Comparison of ENCODE assay signal across 9 mouse cellular contexts in the genomic region with DNA sequence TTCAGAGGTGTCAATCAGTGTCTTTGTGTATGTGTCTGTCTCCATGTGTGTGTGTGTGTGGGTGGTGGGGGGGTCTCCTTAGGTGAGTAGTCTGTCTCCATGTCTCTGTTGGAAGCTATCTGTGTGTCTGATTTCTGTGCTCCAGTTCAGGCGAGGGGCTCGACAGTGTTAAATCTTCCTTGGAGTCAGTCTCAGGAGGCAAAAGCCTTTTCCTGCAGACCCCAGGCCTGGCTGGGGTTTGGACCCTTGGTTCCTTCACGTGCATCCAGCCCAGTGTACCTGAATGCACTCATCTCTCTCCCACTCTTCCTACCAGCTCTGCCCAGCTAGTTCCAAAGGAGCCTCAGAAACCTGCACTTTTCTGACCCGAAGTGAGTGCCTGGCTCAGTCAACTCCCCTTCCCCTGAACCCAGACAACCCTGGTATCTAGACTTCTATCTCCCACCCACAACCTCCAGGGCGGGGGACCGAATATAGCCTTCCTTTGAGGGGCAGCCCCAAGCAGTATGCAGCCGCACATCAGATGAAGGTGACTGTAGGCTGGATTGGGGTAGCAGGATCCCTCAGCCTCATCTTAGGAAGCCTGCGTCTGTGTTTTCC. TPM values are rescaled to one million over a fixed set of nuclear protein-coding genes. Genes with fewer than 3 reads are reported as not detected.
DNase-seq lines count a peak whose midpoint lies in the region; ATAC-seq and TF ChIP-seq lines count a peak whose summit lies in the region.
"Had no signal": no experiment of that assay in that cellular context is flagged by ENCODE, and none has a peak within 500 bp of the region (broad histone marks: within the 10 kb centered on the region; RNA-seq: fewer than 3 reads in every experiment).

No protein-coding gene starts in this region.

- H3K27me3 ChIP-seq in thymus, adult 2 months (ENCODE audit: control insufficient read depth, insufficient read depth, low read length): peaks cover 15% of the 10 kb centered on the region
- H3K27me3 ChIP-seq in limb, embryonic 14.5 days (ENCODE audit: control insufficient read depth, insufficient read depth, low read length): no peaks in the 10 kb centered on the region
- no peaks in the 10 kb centered on the region for H3K27me3 ChIP-seq in stomach, embryonic 16.5 days (ENCODE audit: control insufficient read depth, insufficient read depth, low read length)

- peak overlapping the region; percentile 75 for H3K4me3 ChIP-seq in gastrocnemius, adult 2 months
- peak overlapping the region; percentile 26 for H3K4me3 ChIP-seq in thymus, adult 2 months (ENCODE audit: control insufficient read depth, insufficient read depth, low read length)
- peak overlapping the region; percentile 77 for H3K4me3 ChIP-seq in limb, embryonic 14.5 days (replicated peaks; ENCODE audit: low read length)
- H3K4me3 ChIP-seq in stomach, embryonic 16.5 days (replicated peaks; ENCODE audit: low read length): peak overlapping the region; percentile 71

- H3K4me2 ChIP-seq in limb, embryonic 14.5 days (replicated peaks; ENCODE audit: low read depth, low read length, severe bottlenecking): peak overlapping the region; percentile 74
- H3K4me2 ChIP-seq in stomach, embryonic 16.5 days (ENCODE audit: low read depth, low read length): peak overlapping the region; percentile 79

- H3K27ac ChIP-seq in gastrocnemius, adult 2 months: peak overlapping the region; percentile 91
- H3K27ac ChIP-seq in thymus, adult 2 months (ENCODE audit: control insufficient read depth, insufficient read depth, low read length): no peak overlapping the region
- peak overlapping the region; percentile 93 for H3K27ac ChIP-seq in limb, embryonic 14.5 days (replicated peaks; ENCODE audit: low read depth, low read length)
- peak overlapping the region; percentile 89 for H3K27ac ChIP-seq in stomach, embryonic 16.5 days (ENCODE audit: low read length)

- H3K9me3 ChIP-seq in limb, embryonic 14.5 days (ENCODE audit: control insufficient read depth, low read length): no peaks in the 10 kb centered on the region
- no peaks in the 10 kb centered on the region for H3K9me3 ChIP-seq in stomach, embryonic 16.5 days (replicated peaks; ENCODE audit: control insufficient read depth, low read length)

- no peak for DNase-seq in gastrocnemius, adult 2 months
- no peak for DNase-seq in gastrocnemius, postnatal 14 days
- DNase-seq in thymus, adult 2 months: no peak
- DNase-seq in thymus, postnatal 10 days (ENCODE audit: low spot score in 2 of 2): no peak
- DNase-seq in limb, embryonic 14.5 days (ENCODE audit: low spot score): no peak
- no peak for DNase-seq in B cell, adult 2 months
- no peak for DNase-seq in adipocyte (ENCODE audit: low spot score)
- DNase-seq: cerebellum, adult 9-10 months had no signal

- ATAC-seq in limb, embryonic 14.5 days (ENCODE audit: low FRiP score, low read depth): no peak
- ATAC-seq in stomach, embryonic 16.5 days (ENCODE audit: insufficient read depth, low FRiP score): no peak

- TF ChIP-seq CTCF in gastrocnemius, adult 2 months (IDR thresholded peaks at IDR 0.05): no peak
- no peak for TF ChIP-seq CTCF in thymus, adult 2 months (IDR thresholded peaks at IDR 0.05; ENCODE audit: borderline replicate concordance, control insufficient read depth, extremely low read depth, insufficient read depth, low read length, poor library complexity)

- peak overlapping the region; percentile 91 for H3K9ac ChIP-seq in limb, embryonic 14.5 days (ENCODE audit: low read depth, low read length, severe bottlenecking)
- peak overlapping the region; percentile 85 for H3K9ac ChIP-seq in stomach, embryonic 16.5 days (ENCODE audit: low read length)

- no peaks in the 10 kb centered on the region for H3K36me3 ChIP-seq in thymus, adult 2 months (ENCODE audit: control insufficient read depth, insufficient read depth, low read length)
- H3K36me3 ChIP-seq in limb, embryonic 14.5 days (ENCODE audit: control insufficient read depth, insufficient read depth, low read length): no peaks in the 10 kb centered on the region
- H3K36me3 ChIP-seq in stomach, embryonic 16.5 days (ENCODE audit: control insufficient read depth, insufficient read depth, low read length): no peaks in the 10 kb centered on the region

- WGBS in thymus, adult 2 months: 46% methylated on average over 8 of the region's 8 CpGs
- 0% methylated on average over 8 of the region's 8 CpGs for WGBS in limb, embryonic 14.5 days
- WGBS in stomach, embryonic 16.5 days: 5% methylated on average over 8 of the region's 8 CpGs

- no peaks in the 10 kb centered on the region; the same call in 1 of the 2 replicates for H3K4me1 ChIP-seq in thymus, adult 2 months (replicated peaks; ENCODE audit: control insufficient read depth, insufficient read depth, low read length)
- peaks cover 38% of the 10 kb centered on the region for H3K4me1 ChIP-seq in limb, embryonic 14.5 days (ENCODE audit: control insufficient read depth, insufficient read depth, low read length)
- peaks cover 27% of the 10 kb centered on the region for H3K4me1 ChIP-seq in stomach, embryonic 16.5 days (ENCODE audit: control insufficient read depth, insufficient read depth, low read length)

- no peak for TF ChIP-seq POLR2A in thymus, adult 2 months (IDR thresholded peaks at IDR 0.05; ENCODE audit: control insufficient read depth, extremely low read depth, insufficient read depth, low read length, poor library complexity)
- no peak for TF ChIP-seq POLR2A in limb, embryonic 14.5 days (IDR thresholded peaks at IDR 0.05; ENCODE audit: borderline replicate concordance, extremely low read depth, insufficient read depth, insufficient read length)

- intact Hi-C loops in gastrocnemius, adult 2 months (cut with DNase I): no loop called here
- intact Hi-C loops in gastrocnemius, postnatal 14 days (cut with DNase I; ENCODE audit: low total_unique reads): no loop called here

RNA-seq across cellular contexts. Expression of a gene that starts 1.0 kb away (rescaled TPM):
- total RNA-seq in gastrocnemius, adult 2 months (2021): 1 to 10 TPM; 4.1 to 5.7 TPM
- total RNA-seq in gastrocnemius, postnatal 14 days (2021): 10 to 100 TPM in 1 of 2 experiments, 1 to 10 TPM in 1; 8.4 to 10.5 TPM
- 2.6 and 2.9 TPM in 2 replicates for polyA plus RNA-seq in thymus, adult 2 months (2012; rRNA removed)
- 46.6 and 57.2 TPM in 2 replicates for polyA plus RNA-seq in limb, embryonic 14.5 days (2012; rRNA removed)
- polyA plus RNA-seq in limb, embryonic 14.5 days (2014; fragmentation: Nextera tagmentation; extraction: Ambion mirVana): 11.3 and 15.8 TPM in 2 replicates
- 9.6 and 11.0 TPM in 2 replicates for polyA plus RNA-seq in stomach, embryonic 16.5 days (2015; fragmentation: Nextera tagmentation; extraction: Ambion mirVana)

Comparison
In these comparisons a context has a peak if more than half of its experiments do, and no peak if none do; other contexts are left out.
1. H3K4me3 ChIP-seq: peak in every context shown above with its lines; median percentile 77 in limb, embryonic 14.5 days; 75 in gastrocnemius, adult 2 months; 71 in stomach, embryonic 16.5 days; 26 in thymus, adult 2 months.